Mouse (Mus musculus) heart, postnatal 0 days (tissue): ENCODE data around the gene Shisa5.

ENCODE experiments used
- CTCF ChIP-seq: IDR thresholded peaks from 2 replicates; pipeline ENCODE4 v1.5.1; 2016; ENCODE audit warnings: antibody characterized with exemption, control low read depth, low read depth
- EP300 ChIP-seq: IDR thresholded peaks from 2 replicates; pipeline ENCODE4 v1.6.1; 2016; ENCODE audit warnings: antibody characterized with exemption, low read depth

- TF ChIP-seq EP300, result no peak
- no peak for TF ChIP-seq CTCF
Observed at GRCm38 (mm10) chr9:109082124-109082800, 43.9 kb downstream of the Shisa5 start, which contains the start of the genes Ccdc51 and Tma7.
